Mouse (Mus musculus): ENCODE results near the gene Tmem54. TPM values are rescaled to one million over a fixed set of nuclear protein-coding genes. Genes with fewer than 3 reads are reported as not detected.

The Tmem54 gene
- polyA plus RNA-seq, 1 experiment from 2014 or later, result 363 TPM

- 69% methylated on average over 14 of the region's 14 CpGs for WGBS
- Histone ChIP-seq H3K27ac (ENCODE audit: low read depth, low read length) (no peak overlapping the region), H3K4me1 (replicated peaks; ENCODE audit: control insufficient read depth, insufficient read depth, low read length) (peaks cover 4% of the 10 kb centered on the region; the same call in 1 of the 2 replicates), H3K27me3 (replicated peaks; ENCODE audit: control insufficient read depth, insufficient read depth, low read length) (0 out of 2 replicates have a peak, but pooled peaks cover 3% of the 10 kb centered on the region), H3K9me3 (ENCODE audit: control insufficient read depth) (no peaks in the 10 kb centered on the region), H3K4me2 (replicated peaks; ENCODE audit: low read depth) (peak overlapping the region; percentile 96), H3K9ac (ENCODE audit: low read depth, low read length) (peak overlapping the region; percentile 64), H3K36me3 (ENCODE audit: control insufficient read depth, insufficient read depth) (no peaks in the 10 kb centered on the region; the same call in 1 of the 2 replicates), H3K4me3 (ENCODE audit: low read depth, low read length) (peak overlapping the region; percentile 57)
- TF ChIP-seq CTCF (IDR thresholded peaks at IDR 0.05; ENCODE audit: low read depth), result no peak
- no peak for ATAC-seq
Observed at GRCm38 (mm10) chr4:129137392-129138321, 32.3 kb downstream of the Tmem54 start.

- Histone ChIP-seq H3K4me2 (replicated peaks; ENCODE audit: low read depth) (no peak overlapping the region), H3K27me3 (replicated peaks; ENCODE audit: control insufficient read depth, insufficient read depth, low read length) (0 out of 2 replicates have a peak, but pooled peaks cover 3% of the 10 kb centered on the region), H3K36me3 (ENCODE audit: control insufficient read depth, insufficient read depth) (no peaks in the 10 kb centered on the region; the same call in 1 of the 2 replicates), H3K4me1 (replicated peaks; ENCODE audit: control insufficient read depth, insufficient read depth, low read length) (peaks cover 4% of the 10 kb centered on the region; the same call in 1 of the 2 replicates), H3K4me3 (ENCODE audit: low read depth, low read length) (no peak overlapping the region), H3K27ac (ENCODE audit: low read depth, low read length) (no peak overlapping the region), H3K9ac (ENCODE audit: low read depth, low read length) (no peak overlapping the region), H3K9me3 (ENCODE audit: control insufficient read depth) (no peaks in the 10 kb centered on the region)
- TF ChIP-seq CTCF (IDR thresholded peaks at IDR 0.05; ENCODE audit: low read depth), result no peak
- ATAC-seq, result no peak
- 71% methylated on average over 5 of the region's 5 CpGs for WGBS
Observed at GRCm38 (mm10) chr4:129139642-129140041, 34.3 kb downstream of the Tmem54 start.

- no peak for TF ChIP-seq CTCF (IDR thresholded peaks at IDR 0.05; ENCODE audit: low read depth)
- Histone ChIP-seq H3K27me3 (replicated peaks; ENCODE audit: control insufficient read depth, insufficient read depth, low read length) (0 out of 2 replicates have a peak, but pooled peaks cover 3% of the 10 kb centered on the region), H3K4me3 (ENCODE audit: low read depth, low read length) (no peak overlapping the region), H3K36me3 (ENCODE audit: control insufficient read depth, insufficient read depth) (no peaks in the 10 kb centered on the region; the same call in 1 of the 2 replicates), H3K4me2 (replicated peaks; ENCODE audit: low read depth) (no peak overlapping the region), H3K9ac (ENCODE audit: low read depth, low read length) (no peak overlapping the region), H3K9me3 (ENCODE audit: control insufficient read depth) (no peaks in the 10 kb centered on the region), H3K4me1 (replicated peaks; ENCODE audit: control insufficient read depth, insufficient read depth, low read length) (peaks cover 4% of the 10 kb centered on the region; the same call in 1 of the 2 replicates), H3K27ac (ENCODE audit: low read depth, low read length) (no peak overlapping the region)
- no peak for ATAC-seq
- 76% methylated on average over 4 of the region's 4 CpGs for WGBS
Observed at GRCm38 (mm10) chr4:129140808-129141207, 35.5 kb downstream of the Tmem54 start.

GRCm38 (mm10) chr4:129141560-129142438 is 36.5 kb downstream of the Tmem54 start:
- TF ChIP-seq CTCF (IDR thresholded peaks at IDR 0.05; ENCODE audit: low read depth), result no peak
- H3K27me3 ChIP-seq (replicated peaks; ENCODE audit: control insufficient read depth, insufficient read depth, low read length), result no peaks in the 10 kb centered on the region
- 67% methylated on average over 17 of the region's 17 CpGs for WGBS
- no peak overlapping the region for H3K9ac ChIP-seq (ENCODE audit: low read depth, low read length)
- no peak overlapping the region for H3K4me2 ChIP-seq (replicated peaks; ENCODE audit: low read depth)
- H3K4me3 ChIP-seq (ENCODE audit: low read depth, low read length), result no peak overlapping the region
- H3K9me3 ChIP-seq (ENCODE audit: control insufficient read depth), result no peaks in the 10 kb centered on the region
- no peak overlapping the region; the same call in 1 of the 2 replicates for H3K27ac ChIP-seq (ENCODE audit: low read depth, low read length)
- ATAC-seq, result peak; percentile 58; the same call in 1 of the 2 replicates
- H3K36me3 ChIP-seq (ENCODE audit: control insufficient read depth, insufficient read depth), result no peaks in the 10 kb centered on the region; the same call in 1 of the 2 replicates
- peaks cover 4% of the 10 kb centered on the region; the same call in 1 of the 2 replicates for H3K4me1 ChIP-seq (replicated peaks; ENCODE audit: control insufficient read depth, insufficient read depth, low read length)

- Histone ChIP-seq H3K4me3 (ENCODE audit: low read depth, low read length) (no peak overlapping the region), H3K4me2 (replicated peaks; ENCODE audit: low read depth) (no peak overlapping the region), H3K36me3 (ENCODE audit: control insufficient read depth, insufficient read depth) (no peaks in the 10 kb centered on the region; the same call in 1 of the 2 replicates), H3K4me1 (replicated peaks; ENCODE audit: control insufficient read depth, insufficient read depth, low read length) (peaks cover 4% of the 10 kb centered on the region; the same call in 1 of the 2 replicates), H3K9ac (ENCODE audit: low read depth, low read length) (no peak overlapping the region), H3K27me3 (replicated peaks; ENCODE audit: control insufficient read depth, insufficient read depth, low read length) (no peaks in the 10 kb centered on the region), H3K9me3 (ENCODE audit: control insufficient read depth) (no peaks in the 10 kb centered on the region), H3K27ac (ENCODE audit: low read depth, low read length) (no peak overlapping the region)
- TF ChIP-seq CTCF (IDR thresholded peaks at IDR 0.05; ENCODE audit: low read depth), result no peak
- WGBS, result 89% methylated on average over 11 of the region's 11 CpGs
- ATAC-seq, result no peak
Observed at GRCm38 (mm10) chr4:129142439-129143045, 37.2 kb downstream of the Tmem54 start.
